ENCODE assay signal across 29 mouse cellular contexts in genomic region chr7:70213970-70214520, GRCm38 (mm10).
DNase-seq lines count a peak whose midpoint lies in the region; ATAC-seq and TF ChIP-seq lines count a peak whose summit lies in the region.
"Had no signal": no experiment of that assay in that cellular context is flagged by ENCODE, and none has a peak within 500 bp of the region (broad histone marks: within the 10 kb centered on the region; RNA-seq: fewer than 3 reads in every experiment).

No protein-coding gene starts in this region.

- H3K4me3 ChIP-seq in kidney, embryonic 14.5 days (ENCODE audit: low read length) = no peak overlapping the region
- H3K4me3 ChIP-seq in lung, embryonic 16.5 days (ENCODE audit: low read length) = no peak overlapping the region
- H3K4me3 ChIP-seq in limb, embryonic 14.5 days (replicated peaks; ENCODE audit: low read length) = no peak overlapping the region
- H3K4me3 ChIP-seq: embryonic facial prominence, embryonic 12.5 days; forebrain, embryonic 10.5 days; forebrain, embryonic 15.5 days; gastrocnemius, adult 2 months; heart, embryonic 13.5 days; midbrain, embryonic 12.5 days; neural tube, embryonic 13.5 days had no signal

- H3K4me2 ChIP-seq in kidney, embryonic 14.5 days (replicated peaks; ENCODE audit: low read depth, low read length) = no peak overlapping the region
- no peak overlapping the region for H3K4me2 ChIP-seq in lung, embryonic 16.5 days (ENCODE audit: low read depth, low read length)
- no peak overlapping the region for H3K4me2 ChIP-seq in limb, embryonic 14.5 days (replicated peaks; ENCODE audit: low read depth, low read length, severe bottlenecking)
- H3K4me2 ChIP-seq: embryonic facial prominence, embryonic 12.5 days; forebrain, embryonic 15.5 days; heart, embryonic 13.5 days; hindbrain, embryonic 14.5 days; liver, embryonic 11.5 days; midbrain, embryonic 12.5 days; neural tube, embryonic 13.5 days had no signal

- peak; percentile 39; the same call in 1 of the 2 replicates for ATAC-seq in kidney, embryonic 14.5 days (ENCODE audit: low FRiP score, low TSS enrichment)
- peak; percentile 49; the same call in 1 of the 2 replicates for ATAC-seq in lung, embryonic 16.5 days (ENCODE audit: low read depth)
- ATAC-seq in limb, embryonic 14.5 days (ENCODE audit: low FRiP score, low read depth) = no peak
- ATAC-seq: CD4-positive, CD25-positive, alpha-beta regulatory T cell, adult 4 months; forebrain, embryonic 15.5 days; intestine, postnatal 0 days had no signal

- H3K9me3 ChIP-seq in kidney, embryonic 14.5 days (ENCODE audit: control insufficient read depth, low read length) = no peaks in the 10 kb centered on the region
- no peaks in the 10 kb centered on the region for H3K9me3 ChIP-seq in lung, embryonic 16.5 days (ENCODE audit: control insufficient read depth, low read length)
- no peaks in the 10 kb centered on the region for H3K9me3 ChIP-seq in limb, embryonic 14.5 days (ENCODE audit: control insufficient read depth, low read length)
- H3K9me3 ChIP-seq: embryonic facial prominence, embryonic 12.5 days; forebrain, embryonic 10.5 days; forebrain, embryonic 15.5 days; heart, embryonic 13.5 days; midbrain, embryonic 12.5 days; neural tube, embryonic 13.5 days had no signal

- H3K4me1 ChIP-seq in kidney, embryonic 14.5 days (ENCODE audit: control insufficient read depth, insufficient read depth, low read length) = no peaks in the 10 kb centered on the region
- H3K4me1 ChIP-seq in lung, embryonic 16.5 days (replicated peaks; ENCODE audit: control insufficient read depth, insufficient read depth, low read length) = no peaks in the 10 kb centered on the region
- H3K4me1 ChIP-seq in limb, embryonic 14.5 days (ENCODE audit: control insufficient read depth, insufficient read depth, low read length) = no peaks in the 10 kb centered on the region
- H3K4me1 ChIP-seq: embryonic facial prominence, embryonic 12.5 days; forebrain, embryonic 10.5 days; forebrain, embryonic 15.5 days; midbrain, embryonic 12.5 days; neural tube, embryonic 13.5 days had no signal

- no peaks in the 10 kb centered on the region for H3K27me3 ChIP-seq in kidney, embryonic 14.5 days (ENCODE audit: control insufficient read depth, insufficient read depth, low read length)
- H3K27me3 ChIP-seq in lung, embryonic 16.5 days (ENCODE audit: control insufficient read depth, insufficient read depth, low read depth, low read length) = no peaks in the 10 kb centered on the region
- no peaks in the 10 kb centered on the region for H3K27me3 ChIP-seq in limb, embryonic 14.5 days (ENCODE audit: control insufficient read depth, insufficient read depth, low read length)
- H3K27me3 ChIP-seq: forebrain, embryonic 15.5 days; heart, embryonic 13.5 days; midbrain, embryonic 12.5 days; neural tube, embryonic 13.5 days had no signal

- no peak overlapping the region for H3K9ac ChIP-seq in kidney, embryonic 14.5 days (ENCODE audit: low read depth, low read length)
- no peak overlapping the region for H3K9ac ChIP-seq in lung, embryonic 16.5 days (ENCODE audit: low read length)
- no peak overlapping the region for H3K9ac ChIP-seq in limb, embryonic 14.5 days (ENCODE audit: low read depth, low read length, severe bottlenecking)
- H3K9ac ChIP-seq: embryonic facial prominence, embryonic 12.5 days; forebrain, embryonic 15.5 days; heart, embryonic 13.5 days; hindbrain, embryonic 14.5 days; midbrain, embryonic 12.5 days; neural tube, embryonic 13.5 days had no signal

- no peak for DNase-seq in kidney, adult 11 months
- no peak for DNase-seq in lung, postnatal 36 days
- DNase-seq in limb, embryonic 14.5 days (ENCODE audit: low spot score) = peak; percentile 12
- peak; percentile 12 for DNase-seq in yolk sac, embryonic 10.5 days (ENCODE audit: low spot score)
- DNase-seq in heart, adult 18-20 months = no peak
- DNase-seq in gastrocnemius, adult 8-10 months (ENCODE audit: low spot score in 2 of 2) = no peak
- DNase-seq: adrenal gland, postnatal 14 days; cerebellum, adult 11 months; cerebellum, adult 9-10 months; cerebellum, postnatal 36 days; gastrocnemius, adult 2 months; heart, postnatal 10 days; kidney, postnatal 36 days; layer of hippocampus, postnatal 36 days; left cerebral cortex, postnatal 4 days; right cerebral cortex, postnatal 4 days; thymus, postnatal 14 days had no signal

- no peak overlapping the region for H3K27ac ChIP-seq in kidney, embryonic 14.5 days (ENCODE audit: low read depth, low read length)
- no peak overlapping the region for H3K27ac ChIP-seq in lung, embryonic 16.5 days (ENCODE audit: low read length)
- no peak overlapping the region for H3K27ac ChIP-seq in limb, embryonic 14.5 days (replicated peaks; ENCODE audit: low read depth, low read length)
- H3K27ac ChIP-seq: embryonic facial prominence, embryonic 12.5 days; forebrain, embryonic 10.5 days; forebrain, embryonic 15.5 days; gastrocnemius, adult 2 months; heart, embryonic 13.5 days; hindbrain, embryonic 14.5 days; midbrain, embryonic 12.5 days; neural tube, embryonic 13.5 days had no signal

- TF ChIP-seq POLR2A in limb, embryonic 14.5 days (IDR thresholded peaks at IDR 0.05; ENCODE audit: borderline replicate concordance, extremely low read depth, insufficient read depth, insufficient read length) = no peak

- no peaks in the 10 kb centered on the region for H3K36me3 ChIP-seq in kidney, embryonic 14.5 days (ENCODE audit: control insufficient read depth, insufficient read depth, low read length)
- H3K36me3 ChIP-seq in lung, embryonic 16.5 days (ENCODE audit: control insufficient read depth, insufficient read depth, low read length) = no peaks in the 10 kb centered on the region
- no peaks in the 10 kb centered on the region for H3K36me3 ChIP-seq in limb, embryonic 14.5 days (ENCODE audit: control insufficient read depth, insufficient read depth, low read length)
- H3K36me3 ChIP-seq: embryonic facial prominence, embryonic 12.5 days; forebrain, embryonic 10.5 days; forebrain, embryonic 15.5 days; heart, embryonic 13.5 days; midbrain, embryonic 12.5 days; neural tube, embryonic 13.5 days had no signal

- 52% methylated on average over 4 of the region's 4 CpGs for WGBS in kidney, embryonic 14.5 days
- WGBS in lung, embryonic 16.5 days = 32% methylated on average over 4 of the region's 4 CpGs
- WGBS in limb, embryonic 14.5 days = 47% methylated on average over 4 of the region's 4 CpGs

Comparison
In these comparisons a context has a peak if more than half of its experiments do, and no peak if none do; other contexts are left out.
1. DNase-seq: peak in limb, embryonic 14.5 days (single experiment) and yolk sac, embryonic 10.5 days (single experiment); none in kidney, adult 11 months (single experiment), lung, postnatal 36 days (single experiment), heart, adult 18-20 months (0 of 2) and gastrocnemius, adult 8-10 months (0 of 2).